ENCODE assay signal across 27 mouse cellular contexts in the genomic region with DNA sequence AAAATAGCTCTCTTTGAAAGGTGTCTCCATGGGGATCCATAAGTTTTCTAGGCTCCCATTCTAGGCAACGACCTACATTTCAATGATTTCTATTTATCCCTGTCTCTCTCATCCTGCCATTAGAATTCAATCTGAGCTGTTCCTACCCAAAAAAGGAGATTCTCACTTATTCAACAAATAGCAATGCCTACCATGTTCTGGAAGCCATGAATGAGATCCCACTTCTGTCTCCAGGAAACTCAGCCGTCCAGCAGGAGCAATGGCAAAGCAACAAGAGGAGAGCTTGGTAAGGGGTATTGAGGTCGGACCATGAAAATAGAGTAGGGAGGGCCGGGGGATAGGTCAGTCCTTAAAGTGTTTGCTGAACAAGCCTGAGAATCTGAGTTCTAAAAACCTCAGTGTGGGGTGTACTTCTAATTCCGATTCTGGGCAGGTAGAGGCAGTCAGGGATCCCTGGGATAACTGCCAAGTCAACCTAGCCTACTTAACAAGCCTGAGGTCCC. TPM values are rescaled to one million over a fixed set of nuclear protein-coding genes. Genes with fewer than 3 reads are reported as not detected.
DNase-seq lines count a peak whose midpoint lies in the region; ATAC-seq lines count a peak whose summit lies in the region.
"Had no signal": no experiment of that assay in that cellular context is flagged by ENCODE, and none has a peak within 500 bp of the region (broad histone marks: within the 10 kb centered on the region; RNA-seq: fewer than 3 reads in every experiment).

No protein-coding gene starts in this region.

- no peaks in the 10 kb centered on the region for H3K9me3 ChIP-seq in heart, embryonic 12.5 days (replicated peaks)
- no peaks in the 10 kb centered on the region for H3K9me3 ChIP-seq in hindbrain, embryonic 16.5 days (ENCODE audit: control insufficient read depth, low read length)
- H3K9me3 ChIP-seq in hindbrain, embryonic 11.5 days (ENCODE audit: control insufficient read depth, low read length) = no peaks in the 10 kb centered on the region
- H3K9me3 ChIP-seq in midbrain, embryonic 15.5 days = no peaks in the 10 kb centered on the region
- H3K9me3 ChIP-seq in midbrain, embryonic 13.5 days = no peaks in the 10 kb centered on the region
- H3K9me3 ChIP-seq: heart, embryonic 15.5 days; limb, embryonic 10.5 days; limb, embryonic 15.5 days; liver, embryonic 13.5 days; megakaryocyte, embryonic 14.5 days; stomach, embryonic 15.5 days had no signal

- H3K4me1 ChIP-seq in heart, embryonic 12.5 days (replicated peaks) = peaks cover 52% of the 10 kb centered on the region
- H3K4me1 ChIP-seq in hindbrain, embryonic 16.5 days (ENCODE audit: control insufficient read depth, insufficient read depth, low read depth, low read length) = peaks cover 60% of the 10 kb centered on the region
- H3K4me1 ChIP-seq in hindbrain, embryonic 11.5 days (replicated peaks; ENCODE audit: control insufficient read depth, insufficient read depth, low read length) = no peaks in the 10 kb centered on the region
- peaks cover 93% of the 10 kb centered on the region for H3K4me1 ChIP-seq in midbrain, embryonic 15.5 days
- peaks cover 79% of the 10 kb centered on the region for H3K4me1 ChIP-seq in midbrain, embryonic 13.5 days (replicated peaks)
- H3K4me1 ChIP-seq in brown adipose tissue, adult 24 weeks (ENCODE audit: control insufficient read depth, insufficient read depth, insufficient read length, low read length) = peaks cover 45% of the 10 kb centered on the region

- H3K4me2 ChIP-seq in heart, embryonic 12.5 days = no peak overlapping the region
- no peak overlapping the region for H3K4me2 ChIP-seq in hindbrain, embryonic 16.5 days (ENCODE audit: low read length)
- no peak overlapping the region for H3K4me2 ChIP-seq in hindbrain, embryonic 11.5 days (replicated peaks; ENCODE audit: low read depth, low read length)
- no peak overlapping the region for H3K4me2 ChIP-seq in midbrain, embryonic 15.5 days
- no peak overlapping the region for H3K4me2 ChIP-seq in midbrain, embryonic 13.5 days (replicated peaks)
- H3K4me2 ChIP-seq: heart, embryonic 15.5 days; limb, embryonic 15.5 days; liver, embryonic 13.5 days; stomach, embryonic 15.5 days had no signal

- no peaks in the 10 kb centered on the region for H3K27me3 ChIP-seq in heart, embryonic 12.5 days (replicated peaks)
- H3K27me3 ChIP-seq in hindbrain, embryonic 16.5 days (replicated peaks; ENCODE audit: control insufficient read depth, insufficient read depth, low read length) = no peaks in the 10 kb centered on the region
- no peaks in the 10 kb centered on the region for H3K27me3 ChIP-seq in hindbrain, embryonic 11.5 days (ENCODE audit: control insufficient read depth, insufficient read depth, low read length)
- no peaks in the 10 kb centered on the region for H3K27me3 ChIP-seq in midbrain, embryonic 15.5 days (replicated peaks)
- no peaks in the 10 kb centered on the region for H3K27me3 ChIP-seq in midbrain, embryonic 13.5 days
- H3K27me3 ChIP-seq: heart, embryonic 15.5 days; limb, embryonic 15.5 days; liver, embryonic 13.5 days; Patski; stomach, embryonic 15.5 days had no signal

- no peak overlapping the region for H3K9ac ChIP-seq in heart, embryonic 12.5 days
- no peak overlapping the region for H3K9ac ChIP-seq in hindbrain, embryonic 16.5 days (ENCODE audit: low read depth, low read length)
- no peak overlapping the region for H3K9ac ChIP-seq in hindbrain, embryonic 11.5 days (ENCODE audit: low read depth, low read length)
- no peak overlapping the region for H3K9ac ChIP-seq in midbrain, embryonic 15.5 days
- no peak overlapping the region for H3K9ac ChIP-seq in midbrain, embryonic 13.5 days (replicated peaks)
- H3K9ac ChIP-seq: heart, embryonic 15.5 days; limb, embryonic 15.5 days; liver, embryonic 13.5 days; stomach, embryonic 15.5 days had no signal

- WGBS in heart, embryonic 12.5 days = 87% methylated on average over 5 of the region's 5 CpGs
- 58% methylated on average over 5 of the region's 5 CpGs for WGBS in hindbrain, embryonic 16.5 days
- WGBS in hindbrain, embryonic 11.5 days = 89% methylated on average over 5 of the region's 5 CpGs
- 72% methylated on average over 5 of the region's 5 CpGs for WGBS in midbrain, embryonic 15.5 days
- 82% methylated on average over 5 of the region's 5 CpGs for WGBS in midbrain, embryonic 13.5 days

- no peak overlapping the region for H3K4me3 ChIP-seq in heart, embryonic 12.5 days
- no peak overlapping the region for H3K4me3 ChIP-seq in hindbrain, embryonic 16.5 days (ENCODE audit: low read length)
- H3K4me3 ChIP-seq in hindbrain, embryonic 11.5 days (ENCODE audit: low read depth, low read length) = no peak overlapping the region
- no peak overlapping the region for H3K4me3 ChIP-seq in midbrain, embryonic 15.5 days
- no peak overlapping the region for H3K4me3 ChIP-seq in midbrain, embryonic 13.5 days (replicated peaks)
- H3K4me3 ChIP-seq in brown adipose tissue, adult 24 weeks (ENCODE audit: insufficient read depth, low read depth, low read length) = no peak overlapping the region
- H3K4me3 ChIP-seq: erythroblast, embryonic 14.5 days; heart, embryonic 15.5 days; limb, embryonic 10.5 days; limb, embryonic 15.5 days; liver, embryonic 13.5 days; megakaryocyte, embryonic 14.5 days; stomach, embryonic 15.5 days had no signal

- ATAC-seq in heart, embryonic 12.5 days (ENCODE audit: insufficient number of reproducible peaks, low FRiP score) = no peak
- ATAC-seq in hindbrain, embryonic 16.5 days = peak; percentile 75
- ATAC-seq in hindbrain, embryonic 11.5 days (ENCODE audit: low FRiP score) = no peak
- ATAC-seq in midbrain, embryonic 15.5 days (replicated peaks) = 0 out of 2 replicates have a peak, but pooled peaks have one; percentile 7
- ATAC-seq in midbrain, embryonic 13.5 days = no peak
- ATAC-seq: lung, postnatal 0 days; Patski had no signal

- no peak overlapping the region for H3K27ac ChIP-seq in heart, embryonic 12.5 days (ENCODE audit: poor library complexity, severe bottlenecking)
- H3K27ac ChIP-seq in hindbrain, embryonic 16.5 days (ENCODE audit: low read depth, low read length) = 0 out of 2 replicates have a peak overlapping the region, but pooled peaks have one; percentile 4
- H3K27ac ChIP-seq in hindbrain, embryonic 11.5 days (ENCODE audit: low read depth, low read length) = no peak overlapping the region
- no peak overlapping the region for H3K27ac ChIP-seq in midbrain, embryonic 15.5 days
- H3K27ac ChIP-seq in midbrain, embryonic 13.5 days = no peak overlapping the region
- peak overlapping the region; percentile 26; the same call in 1 of the 2 replicates for H3K27ac ChIP-seq in brown adipose tissue, adult 24 weeks (replicated peaks; ENCODE audit: low read depth, low read length)
- H3K27ac ChIP-seq: limb, embryonic 10.5 days; limb, embryonic 15.5 days; liver, embryonic 13.5 days; stomach, embryonic 15.5 days had no signal

- DNase-seq in heart, adult 11 months = peak; percentile 82
- DNase-seq in hindbrain, embryonic 11.5 days (ENCODE audit: low spot score) = no peak
- no peak for DNase-seq in urinary bladder, adult 2 months (ENCODE audit: low spot score)
- DNase-seq: adrenal gland, postnatal 10 days; cerebellum, adult 18-20 months; cerebellum, postnatal 10 days; gastrocnemius, postnatal 36 days; heart, postnatal 4 days; kidney, adult 2 months; kidney, postnatal 4 days; liver, embryonic 13.5 days; lung, adult 18-20 months; lung, postnatal 4 days; right cerebral cortex, postnatal 25 days had no signal

- H3K36me3 ChIP-seq in heart, embryonic 12.5 days = peaks cover 87% of the 10 kb centered on the region
- H3K36me3 ChIP-seq in hindbrain, embryonic 16.5 days (ENCODE audit: control insufficient read depth, insufficient read depth, low read length) = peaks cover 35% of the 10 kb centered on the region
- peaks cover 4% of the 10 kb centered on the region for H3K36me3 ChIP-seq in hindbrain, embryonic 11.5 days (ENCODE audit: control insufficient read depth, insufficient read depth, low read length)
- peaks cover 37% of the 10 kb centered on the region for H3K36me3 ChIP-seq in midbrain, embryonic 15.5 days (replicated peaks)
- H3K36me3 ChIP-seq in midbrain, embryonic 13.5 days = peaks cover 86% of the 10 kb centered on the region
- H3K36me3 ChIP-seq: liver, embryonic 13.5 days had no signal

RNA-seq across cellular contexts. Expression of a gene that starts 12.7 kb away (rescaled TPM):
- polyA plus RNA-seq in heart, embryonic 12.5 days (2016; fragmentation: Nextera tagmentation; extraction: Ambion mirVana) = 66.6 and 67.4 TPM in 2 replicates
- polyA plus RNA-seq in hindbrain, embryonic 16.5 days (2015; fragmentation: Nextera tagmentation; extraction: Ambion mirVana) = 124 and 142 TPM in 2 replicates
- polyA plus RNA-seq in hindbrain, embryonic 11.5 days (2014; fragmentation: Nextera tagmentation; extraction: Ambion mirVana) = 63.3 and 71.3 TPM in 2 replicates
- polyA plus RNA-seq in midbrain, embryonic 15.5 days (2015; fragmentation: Nextera tagmentation; extraction: Ambion mirVana) = 131 and 148 TPM in 2 replicates
- polyA plus RNA-seq in midbrain, embryonic 13.5 days (2015; fragmentation: Nextera tagmentation; extraction: Ambion mirVana) = 120 and 121 TPM in 2 replicates
- 2.9 and 6.3 TPM in 2 replicates for polyA plus RNA-seq in brown adipose tissue, adult 24 weeks (2012; ENCODE audit: insufficient read depth, insufficient read length, missing spikeins)
- polyA plus RNA-seq in urinary bladder, adult 2 months (2012; rRNA removed) = 5.7 and 6.1 TPM in 2 replicates
- polyA plus RNA-seq: erythroblast, embryonic 14.5 days had no signal

Comparison
In these comparisons a context has a peak if more than half of its experiments do, and no peak if none do; other contexts are left out.
1. ATAC-seq: peak in hindbrain, embryonic 16.5 days (single experiment) and midbrain, embryonic 15.5 days (single experiment); none in heart, embryonic 12.5 days (single experiment), hindbrain, embryonic 11.5 days (single experiment) and midbrain, embryonic 13.5 days (single experiment).
2. H3K27ac ChIP-seq: peak in hindbrain, embryonic 16.5 days (single experiment) and brown adipose tissue, adult 24 weeks (single experiment); none in heart, embryonic 12.5 days (single experiment), hindbrain, embryonic 11.5 days (single experiment), midbrain, embryonic 15.5 days (single experiment) and midbrain, embryonic 13.5 days (single experiment).